Mouse (Mus musculus): Measurements from ENCODE around the gene Agap2.

- TF ChIP-seq CTCF (IDR thresholded peaks at IDR 0.05; ENCODE audit: low read depth) (no peak), EP300 (IDR thresholded peaks at IDR 0.05; ENCODE audit: low read depth) (no peak)
These were observed 28.5 kb downstream of the Agap2 start for GRCm38 (mm10) chr10:127103631-127104030.
